Mouse (Mus musculus) urinary bladder, postnatal 25 days (tissue): ENCODE results near the gene Necap1.

Experiments used
- DNase-seq: peaks from one replicate; pipeline ENCODE4 v3.0.0; 2022; ENCODE audit warnings: low spot score

Necap1 gene

DNA sequence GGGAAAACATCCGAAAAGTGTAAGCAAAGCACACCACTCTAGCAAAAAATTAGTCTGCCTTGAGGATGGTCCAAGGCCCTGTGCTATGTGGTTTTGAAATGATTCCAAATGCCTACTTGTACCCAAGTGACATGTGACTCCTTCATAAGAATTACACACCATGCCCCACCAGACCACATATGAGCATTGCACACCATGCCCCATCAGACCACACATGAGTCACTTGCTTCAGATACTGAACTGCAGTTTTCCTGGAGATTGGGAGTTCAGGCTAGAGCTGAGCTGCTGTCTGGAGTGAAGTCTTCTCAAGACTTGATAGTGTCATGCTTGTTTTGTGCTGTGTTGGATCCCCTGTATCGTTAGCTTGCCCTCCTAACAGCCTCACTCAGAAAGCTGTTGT lies 15.3 kb downstream of the Necap1 start:
- DNase-seq: no peak

DNA sequence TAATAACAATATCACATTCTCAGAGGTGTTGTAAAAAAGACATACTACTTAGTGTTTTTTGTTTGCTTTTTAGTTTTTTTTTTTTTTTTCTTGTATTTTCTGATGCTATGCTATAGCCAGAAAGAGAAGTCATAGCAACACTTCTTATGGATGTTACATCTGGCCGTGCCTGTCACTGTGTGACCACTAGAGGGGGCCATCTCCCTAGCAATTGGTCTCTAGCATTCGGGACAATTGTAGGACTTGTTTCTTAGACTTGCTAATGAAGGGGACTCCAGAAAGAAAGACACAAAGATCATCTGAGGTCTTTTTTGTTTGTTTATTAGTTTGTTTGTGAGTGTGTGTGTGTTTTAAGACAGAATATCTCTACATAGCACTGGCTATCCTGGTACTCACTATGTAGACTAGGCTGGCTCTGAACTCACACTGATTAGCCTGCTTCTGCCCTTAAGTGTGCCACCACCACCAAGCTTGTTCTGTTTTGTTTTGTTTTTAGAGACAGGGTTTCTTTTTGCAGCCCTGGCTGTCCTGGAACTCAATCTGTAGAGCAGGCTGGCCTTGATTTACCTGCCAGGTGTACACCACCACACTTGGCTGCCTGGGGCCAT lies 18.3 kb downstream of the Necap1 start:
- DNase-seq: peak; percentile 54

DNA sequence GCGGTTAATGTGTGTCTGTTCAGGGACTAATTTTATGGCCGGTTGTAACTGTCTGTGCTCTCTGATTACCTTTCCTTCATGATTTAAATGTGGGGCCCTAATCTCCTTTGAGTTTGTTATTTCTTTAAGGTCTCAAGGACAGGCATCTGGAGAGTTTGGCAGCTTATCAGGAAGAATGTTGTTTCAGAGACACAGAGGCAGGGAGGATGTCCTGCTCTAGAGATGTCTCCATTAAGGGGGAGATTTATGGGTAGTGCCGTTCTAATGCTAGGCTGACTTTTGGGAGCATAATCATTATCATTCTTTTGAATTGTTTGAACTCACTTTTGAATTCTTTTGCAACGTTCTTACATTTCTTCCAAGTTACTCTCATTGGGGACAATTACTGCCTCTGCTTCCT lies 45.6 kb downstream of the Necap1 start:
- no peak for DNase-seq

DNA sequence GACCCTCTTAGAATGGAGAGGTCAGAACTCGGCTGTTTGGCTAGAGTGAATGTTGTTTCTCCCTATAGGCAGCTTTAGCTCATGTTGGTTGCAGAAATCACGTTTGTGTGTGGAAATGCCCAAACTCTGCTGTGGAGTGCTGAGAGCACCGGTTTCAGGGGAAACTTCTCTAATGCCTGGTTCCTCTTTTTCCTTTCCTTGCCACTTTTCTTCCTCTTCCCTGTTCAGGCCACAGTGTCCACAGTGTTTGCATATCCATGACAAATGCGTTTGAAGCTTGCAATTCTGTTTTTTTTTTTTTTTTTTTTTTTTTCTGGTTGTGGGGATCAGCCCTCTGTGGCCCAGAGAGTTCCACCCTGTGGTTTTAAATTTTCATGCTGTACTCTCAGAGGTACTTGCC lies 47.2 kb downstream of the Necap1 start, which contains the start of gene Clec4a1:
TSS of gene Clec4a1 (plus strand) at position 398 of the 400 bp plus-strand sequence.
- DNase-seq: no peak

DNA sequence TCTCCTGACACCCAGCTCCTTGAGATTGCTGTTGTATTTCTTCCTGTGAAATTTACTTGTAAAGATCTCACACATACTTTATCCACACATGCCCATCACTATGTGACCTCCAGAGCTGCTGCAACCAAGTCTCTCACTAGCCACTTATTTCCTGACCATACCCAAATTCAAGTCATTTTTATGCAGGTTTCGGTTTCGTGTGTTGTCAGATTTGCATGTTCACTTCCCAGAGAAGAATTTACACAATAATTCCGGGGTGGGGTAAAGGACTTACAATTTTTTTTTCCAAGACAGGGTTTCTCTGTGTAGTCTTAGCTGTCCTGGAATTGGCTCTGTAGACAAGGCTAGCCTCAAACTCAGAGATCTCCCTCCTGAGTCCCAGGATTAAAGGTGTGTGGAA lies 60.6 kb downstream of the Necap1 start:
- no peak for DNase-seq
